Mouse (Mus musculus): ENCODE measurements around the gene Tgoln1.

GRCm38 (mm10) chr6:72588307-72588706, 28.5 kb downstream of the Tgoln1 start:
- TF ChIP-seq POLR2A (IDR thresholded peaks at IDR 0.05; ENCODE audit: borderline replicate concordance, control insufficient read depth, low read depth, low read length) = no peak
- TF ChIP-seq CTCF (IDR thresholded peaks at IDR 0.05; ENCODE audit: control insufficient read depth, insufficient read depth, low read length) = no peak

Measured in bone marrow, adult 2 months (tissue).